Mouse (Mus musculus): Measurements from ENCODE around the gene Adra2b. TPM values are rescaled to one million over a fixed set of nuclear protein-coding genes. Genes with fewer than 3 reads are reported as not detected.
A peak's percentile ranks its signal among the peaks of the same experiment; 100 is the strongest.

The Adra2b gene
- total RNA-seq, 2 experiments from 2014 or later: 1.4 to 1.9 TPM

- DNase-seq: no peak
- intact Hi-C loops (cut with DNase I): no loop called here
These were observed 24.6 kb upstream of the Adra2b start, which contains the start of gene Astl for GRCm38 (mm10) chr2:127338416-127338815. Astl (plus strand) TSS chr2:127338639.

- intact Hi-C loops (cut with DNase I): no loop called here
- DNase-seq: no peak
These were observed 24.2 kb upstream of the Adra2b start for GRCm38 (mm10) chr2:127338833-127339232.

DNA sequence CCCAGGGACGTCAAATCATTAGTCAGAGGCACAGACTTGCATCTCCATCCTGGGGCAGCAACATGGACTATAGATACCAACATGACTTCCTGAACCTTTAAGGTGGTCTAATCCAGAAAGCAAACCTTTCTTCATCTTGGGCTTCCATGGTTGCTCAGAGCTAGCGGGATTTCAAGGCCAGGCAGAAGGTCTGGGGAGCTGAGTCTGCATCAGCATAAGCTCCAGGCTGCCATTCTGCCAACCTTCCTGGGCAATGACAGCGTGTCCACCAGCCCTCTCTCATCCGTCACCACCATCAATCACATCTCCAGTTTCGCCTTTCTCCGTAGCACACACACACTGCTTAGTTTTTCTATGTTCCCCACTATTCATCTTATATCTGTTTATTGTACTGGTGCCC is 23.7 kb upstream of the Adra2b start:
- no peak for DNase-seq
- intact Hi-C loops (cut with DNase I): no loop called here

DNA sequence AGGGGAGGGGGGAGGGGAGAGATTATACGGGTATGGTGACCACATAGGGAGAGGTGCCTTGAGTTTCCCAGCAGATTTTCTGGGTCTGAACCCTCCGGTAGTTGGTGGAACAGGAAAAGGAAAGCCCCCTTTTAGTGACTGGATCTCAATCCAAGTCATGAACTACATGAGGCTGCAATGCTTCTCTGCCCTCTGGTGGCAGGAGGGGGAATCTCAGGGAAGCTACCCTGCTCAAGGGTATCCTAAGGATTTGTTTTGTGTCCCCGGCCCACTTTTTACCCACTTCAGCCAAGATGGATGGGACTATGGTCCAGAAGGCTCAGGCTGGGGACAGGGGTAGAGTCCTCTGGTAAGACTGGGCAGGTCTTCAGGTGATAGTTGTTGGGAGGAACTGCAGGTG is 21.8 kb upstream of the Adra2b start:
- peak; percentile 61 to 73 for DNase-seq
- intact Hi-C loops (cut with DNase I): loop anchor here (2.0 to 5.0 kb wide), 3 partner anchors 34 to 174 kb away; partner anchors contain the start of genes Ciao1 and Tmem127

GRCm38 (mm10) chr2:127346334-127346733 is 16.7 kb upstream of the Adra2b start:
- DNase-seq: no peak
- intact Hi-C loops (cut with DNase I): no loop called here

GRCm38 (mm10) chr2:127347147-127347985 is 15.6 kb upstream of the Adra2b start:
- intact Hi-C loops (cut with DNase I): no loop called here
- DNase-seq: no peak

DNA sequence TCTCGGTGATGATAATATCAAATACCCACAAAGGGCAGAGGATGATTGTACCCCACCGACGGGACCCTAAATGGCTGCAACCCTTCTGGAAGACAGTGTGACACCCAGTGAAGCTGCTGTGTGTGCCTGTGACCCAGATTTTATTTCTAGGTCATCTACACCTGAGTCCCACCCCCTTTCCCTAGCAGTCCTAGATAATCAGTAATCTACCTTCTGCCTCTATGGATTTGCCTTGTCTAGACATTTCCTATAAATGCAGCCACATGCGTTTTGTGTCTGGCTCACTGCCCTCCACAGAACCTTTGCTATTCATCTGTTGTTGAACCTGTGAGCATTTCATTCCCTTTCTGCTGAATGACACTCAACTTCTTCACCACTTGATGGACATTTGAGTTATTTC is 9.1 kb upstream of the Adra2b start:
- intact Hi-C loops (cut with DNase I): no loop called here

DNA sequence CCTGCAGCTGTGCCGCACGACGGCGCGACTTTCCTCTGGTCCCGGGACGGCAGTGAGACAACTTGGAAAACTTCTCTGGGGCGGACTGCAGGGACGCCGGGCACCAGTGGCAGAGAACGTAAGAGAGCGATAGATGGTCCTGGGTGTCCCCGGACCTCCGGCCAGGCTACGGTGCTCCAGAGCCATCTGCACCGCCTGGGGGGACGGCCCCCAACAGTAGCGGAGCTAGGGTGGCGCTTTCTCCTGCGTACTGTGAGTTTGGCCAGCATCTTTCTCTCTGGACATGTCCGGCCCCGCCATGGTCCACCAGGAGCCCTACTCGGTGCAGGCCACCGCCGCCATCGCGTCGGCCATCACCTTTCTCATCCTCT is 259 bp downstream of the Adra2b start:
- no peak for DNase-seq
- intact Hi-C loops (cut with DNase I): loop anchor here (5.0 kb wide), 2 partner anchors 139 to 194 kb away; no protein-coding TSS in a partner anchor

More for the DNA sequence above, 9.1 kb upstream of the Adra2b start:
- no peak for DNase-seq

DNA sequence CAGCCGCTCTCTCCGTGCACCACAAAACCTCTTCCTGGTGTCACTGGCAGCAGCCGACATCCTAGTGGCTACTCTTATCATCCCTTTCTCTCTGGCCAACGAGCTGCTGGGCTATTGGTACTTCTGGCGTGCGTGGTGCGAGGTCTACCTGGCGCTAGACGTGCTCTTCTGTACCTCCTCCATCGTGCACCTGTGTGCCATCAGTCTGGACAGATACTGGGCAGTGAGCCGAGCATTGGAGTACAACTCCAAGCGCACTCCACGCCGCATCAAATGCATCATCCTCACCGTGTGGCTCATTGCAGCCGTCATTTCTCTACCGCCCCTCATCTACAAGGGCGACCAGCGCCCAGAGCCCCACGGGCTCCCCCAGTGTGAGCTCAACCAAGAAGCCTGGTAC is 688 bp downstream of the Adra2b start:
- no peak for DNase-seq
- intact Hi-C loops (cut with DNase I): loop anchor here (5.0 kb wide), 2 partner anchors 139 to 194 kb away; no protein-coding TSS in a partner anchor

- no peak for DNase-seq
- intact Hi-C loops (cut with DNase I): loop anchor here (5.0 kb wide), 2 partner anchors 138 to 193 kb away; no protein-coding TSS in a partner anchor
These were observed 1.4 kb downstream of the Adra2b start for GRCm38 (mm10) chr2:127364452-127364851.

DNA sequence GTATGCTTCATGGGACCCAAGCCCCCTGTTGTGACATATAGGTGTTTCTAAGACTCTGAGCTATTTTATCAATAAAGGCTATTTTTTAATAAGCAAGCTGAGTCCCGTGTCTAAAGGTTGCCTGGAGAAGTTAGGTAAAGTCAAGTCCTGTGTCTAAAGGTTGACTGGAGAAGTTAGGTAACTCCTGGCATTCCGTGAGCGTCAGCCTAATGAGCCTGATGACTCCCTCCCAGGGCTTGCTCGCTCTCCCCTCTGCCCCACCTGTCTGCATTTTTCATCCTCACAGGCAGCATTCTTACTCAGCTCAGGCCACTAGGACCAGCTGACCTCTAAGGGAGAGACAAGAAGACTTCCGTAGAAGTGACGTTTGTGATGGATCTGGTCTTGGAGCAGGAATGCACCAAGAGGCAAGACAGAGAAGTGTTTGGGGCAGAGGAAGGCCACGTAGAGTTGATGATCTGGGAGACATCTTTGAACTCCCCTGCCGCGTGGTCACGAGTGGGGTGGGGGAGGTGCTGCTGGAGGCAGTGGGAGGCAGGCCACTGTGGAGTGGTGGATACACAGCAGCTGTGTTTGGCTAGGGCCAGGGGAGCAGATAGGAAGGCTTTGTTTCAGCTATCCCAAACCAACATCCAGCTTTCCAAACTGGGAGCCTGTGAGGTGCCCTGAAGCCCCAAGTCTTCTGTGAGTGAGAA is 4.3 kb downstream of the Adra2b start:
- DNase-seq: no peak
- intact Hi-C loops (cut with DNase I): no loop called here

DNA sequence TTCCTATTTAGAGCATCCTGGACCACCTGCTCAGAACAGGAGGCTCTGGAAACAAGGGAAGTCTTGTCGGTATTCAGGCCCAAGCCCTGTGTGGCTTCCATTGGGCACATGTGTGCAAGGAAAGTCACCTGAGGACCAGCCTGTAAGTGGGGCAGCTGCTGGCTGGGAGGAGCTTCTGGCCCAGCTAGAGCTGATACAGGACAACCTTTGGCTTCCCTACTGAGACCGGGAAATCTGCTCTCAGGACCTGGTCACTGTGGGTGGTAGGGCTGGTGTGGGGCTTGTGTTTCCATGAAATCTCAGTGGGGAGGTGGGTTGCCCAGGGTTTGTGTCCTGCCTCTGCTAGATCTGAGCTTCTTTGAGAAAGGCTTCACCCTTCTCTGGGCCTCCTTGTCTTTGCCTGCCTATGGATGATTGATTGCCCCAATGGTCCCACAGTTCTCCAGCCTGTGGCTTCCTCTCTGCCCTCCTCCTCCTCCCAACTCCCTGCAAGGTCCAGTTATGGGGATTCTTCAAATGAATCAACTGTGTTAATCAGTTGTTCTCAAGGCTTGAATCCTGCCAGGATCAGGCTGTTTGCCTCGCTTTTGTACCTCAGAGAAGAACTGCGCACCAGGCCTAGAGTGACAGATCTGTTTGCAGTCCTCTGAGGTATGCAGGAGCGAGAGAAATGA is 6.8 kb downstream of the Adra2b start:
- intact Hi-C loops (cut with DNase I): no loop called here
- no peak for DNase-seq

DNA sequence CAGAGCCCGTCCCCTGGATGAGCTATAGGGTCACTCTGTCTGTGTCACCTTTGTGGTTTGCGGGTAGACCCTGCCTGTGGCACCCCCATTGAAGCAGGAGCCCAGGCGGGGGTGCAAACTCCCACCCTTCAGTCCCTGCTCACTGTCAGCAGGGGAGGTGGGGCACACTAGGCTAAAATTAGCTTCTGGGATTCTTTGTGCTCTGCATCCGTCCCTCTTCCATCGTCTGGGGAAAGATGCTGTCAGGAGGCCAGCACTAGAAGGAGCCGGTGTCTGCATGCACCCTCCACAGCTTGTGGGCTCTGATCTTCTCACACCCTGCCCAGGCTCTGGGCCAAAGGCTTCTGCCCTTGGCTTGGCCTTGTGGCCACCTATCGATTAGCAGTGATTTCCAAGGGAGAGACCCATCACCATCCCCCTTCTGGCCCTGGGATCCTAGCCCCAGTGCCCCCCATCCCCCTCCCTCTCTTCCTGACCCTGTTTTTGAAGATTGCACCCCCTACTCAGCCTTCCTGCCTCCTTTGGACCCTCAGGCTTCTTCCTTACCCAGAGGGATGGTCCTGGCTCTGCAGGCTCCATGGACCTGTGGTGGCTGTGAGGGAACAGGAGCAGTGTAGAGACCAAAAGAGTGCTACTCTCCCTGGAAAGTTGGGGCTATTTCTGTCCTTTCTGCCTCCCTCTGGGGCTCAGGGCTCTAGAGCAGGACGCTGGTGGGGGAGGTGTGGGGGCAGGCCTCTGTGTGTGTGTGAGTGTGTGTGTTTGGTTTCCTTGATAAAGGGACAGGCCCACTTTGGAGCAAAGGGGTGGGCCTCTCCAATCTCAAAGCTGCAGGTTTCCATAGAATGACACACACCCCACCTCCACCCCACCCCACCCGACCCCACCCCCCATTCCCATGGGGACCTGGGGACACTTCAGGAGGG is 7.8 kb downstream of the Adra2b start:
- DNase-seq: no peak
- intact Hi-C loops (cut with DNase I): no loop called here

GRCm38 (mm10) chr2:127371484-127371861 is 8.5 kb downstream of the Adra2b start:
- intact Hi-C loops (cut with DNase I): no loop called here
- peak in 1 of 2 experiments; percentile 36 for DNase-seq

DNA sequence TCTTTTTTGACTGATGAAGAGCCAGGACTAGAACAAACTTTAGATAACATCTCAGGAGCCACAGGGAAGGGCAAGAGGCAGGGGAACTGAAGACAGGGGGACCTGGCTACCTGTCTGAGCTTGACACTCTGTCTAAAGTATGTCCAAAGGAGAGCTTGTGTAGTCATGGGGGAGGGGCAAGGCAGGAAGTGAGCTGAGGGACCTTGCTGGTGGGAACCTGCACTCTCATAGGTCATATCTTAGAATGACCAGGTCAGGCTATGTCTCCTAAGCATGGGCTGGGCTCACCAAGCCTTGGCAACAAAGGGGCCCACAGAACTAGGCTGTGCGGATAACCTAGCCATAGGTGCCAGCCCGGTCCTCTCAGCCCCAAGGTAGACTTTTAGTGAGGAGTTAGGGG is 9.1 kb downstream of the Adra2b start:
- intact Hi-C loops (cut with DNase I): no loop called here
- no peak for DNase-seq

GRCm38 (mm10) chr2:127374131-127374530 is 11.1 kb downstream of the Adra2b start:
- DNase-seq: no peak
- intact Hi-C loops (cut with DNase I): no loop called here

GRCm38 (mm10) chr2:127375087-127375486 is 12.1 kb downstream of the Adra2b start:
- no peak for DNase-seq
- intact Hi-C loops (cut with DNase I): no loop called here

GRCm38 (mm10) chr2:127375759-127376341 is 12.8 kb downstream of the Adra2b start:
- intact Hi-C loops (cut with DNase I): no loop called here
- no peak for DNase-seq

DNA sequence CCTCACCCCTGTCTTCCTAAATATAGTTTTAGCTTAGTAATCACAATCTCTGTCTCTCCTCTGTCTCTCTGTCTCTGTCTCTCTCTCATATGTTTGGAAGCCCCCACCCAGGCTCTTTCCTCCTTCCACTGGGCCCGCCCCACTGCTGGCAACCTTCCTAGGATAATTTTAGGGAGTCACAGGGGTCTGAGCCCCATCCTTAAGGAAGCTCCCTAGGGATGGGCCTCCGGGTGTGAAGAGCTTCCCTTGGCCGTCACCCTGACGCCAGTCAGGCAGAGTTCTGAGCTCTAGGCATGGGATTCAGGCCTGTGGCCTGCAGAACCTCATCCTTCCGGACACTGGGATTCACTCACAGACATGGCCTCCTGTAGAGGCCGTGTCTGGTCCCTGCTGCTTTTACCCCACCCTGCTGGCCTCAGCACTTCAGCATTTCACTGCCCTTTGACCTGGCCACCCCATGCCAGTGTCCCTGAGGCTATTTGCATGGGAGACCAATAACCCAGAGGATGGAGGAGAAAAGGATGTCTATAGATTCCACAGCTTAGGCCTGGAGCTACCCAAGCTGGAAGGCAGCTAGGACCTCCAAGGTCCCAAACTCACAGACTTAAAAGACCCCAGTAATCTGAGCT is 13.5 kb downstream of the Adra2b start:
- DNase-seq: no peak
- intact Hi-C loops (cut with DNase I): no loop called here
